Mouse (Mus musculus) spleen, adult 12 weeks (tissue): ENCODE data around the gene Hspb7.

Experiments used
- DNase-seq: peaks from one replicate; pipeline ENCODE4 v3.0.0; 2022; ENCODE audit warnings: low spot score

Gene Hspb7

DNA sequence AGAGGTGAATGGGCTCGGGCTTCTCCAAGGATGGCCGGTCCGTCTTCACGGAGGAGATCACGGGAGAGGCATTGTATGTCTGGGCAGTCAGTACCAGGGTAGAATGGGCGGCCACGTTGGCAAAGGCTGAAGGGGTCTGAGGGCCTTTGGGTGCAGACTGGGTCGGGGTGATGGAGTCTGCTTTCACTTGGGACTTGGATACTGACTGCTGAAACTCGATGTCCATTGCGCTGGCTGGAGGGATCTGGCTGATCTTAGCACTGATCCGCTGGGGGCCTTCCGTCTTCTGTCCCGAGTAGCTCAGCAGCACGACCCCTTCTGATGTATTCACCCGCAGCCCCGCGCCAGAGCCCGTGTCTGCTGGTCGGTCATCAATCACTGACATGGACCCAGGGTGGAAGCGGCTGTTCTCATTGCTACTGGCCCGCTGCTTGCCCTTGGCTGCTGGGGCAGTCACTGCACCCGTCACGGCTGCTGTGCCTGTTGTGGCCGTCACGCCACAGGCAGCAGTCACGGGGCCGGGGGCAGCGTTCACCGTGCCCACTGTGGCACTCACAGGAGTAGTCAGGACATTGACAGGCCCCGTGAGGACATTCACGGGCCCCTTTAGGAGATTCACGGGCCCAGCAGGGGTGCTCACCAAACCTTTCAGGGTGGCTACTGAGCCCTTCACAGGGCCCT, 52.2 kb downstream of the Hspb7 start:
- DNase-seq, result no peak

DNA sequence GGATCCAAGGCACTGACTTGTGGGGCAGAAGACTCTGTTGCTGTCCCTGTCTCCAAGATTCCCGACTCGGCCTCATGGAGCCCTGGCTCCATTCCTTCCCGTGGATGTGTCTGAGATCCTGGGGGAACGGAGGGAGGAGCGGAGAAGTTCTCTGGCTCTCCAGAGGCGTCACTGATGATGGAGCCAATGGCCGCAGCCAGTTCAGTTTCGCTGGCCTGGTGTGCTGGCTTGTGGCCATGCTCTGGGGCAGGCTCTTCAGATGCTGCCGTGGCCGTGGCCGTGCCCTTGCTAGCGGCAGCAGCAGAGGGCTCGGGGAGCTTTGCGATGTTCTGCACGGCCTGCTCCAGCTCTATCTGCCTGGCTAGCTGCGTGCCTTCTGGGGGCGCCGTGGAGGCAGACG, 53.9 kb downstream of the Hspb7 start:
- no peak for DNase-seq
